Mouse (Mus musculus) spleen, embryonic (tissue): Measurements from ENCODE around the gene Tmppe.

Experiments
- CTCF ChIA-PET: fragments of 350-600 bp; sonication (Branson Sonifier 250); formaldehyde crosslinking; loops from one replicate; lab custom pipeline; 2022; lab: Charles Lee

The Tmppe gene

GRCm38 (mm10) chr9:114442225-114442624 lies 41.3 kb downstream of the Tmppe start:
- CTCF ChIA-PET: interaction anchor here (1.2 kb wide), 1 partner anchor 9 kb away, joined by 4 read pairs; no protein-coding TSS in a partner anchor

GRCm38 (mm10) chr9:114442893-114443292 lies 42.0 kb downstream of the Tmppe start:
- CTCF ChIA-PET: interaction anchor here (1.2 kb wide), 1 partner anchor 9 kb away, joined by 4 read pairs; no protein-coding TSS in a partner anchor

GRCm38 (mm10) chr9:114443351-114443750 lies 42.4 kb downstream of the Tmppe start:
- CTCF ChIA-PET: interaction anchor here (1.2 kb wide), 1 partner anchor 10 kb away, joined by 4 read pairs; no protein-coding TSS in a partner anchor

- CTCF ChIA-PET: no interaction called here
Measured at GRCm38 (mm10) chr9:114446887-114447286, 46.0 kb downstream of the Tmppe start.

- CTCF ChIA-PET: no interaction called here
Measured at GRCm38 (mm10) chr9:114448700-114449099, 47.8 kb downstream of the Tmppe start.

GRCm38 (mm10) chr9:114449120-114449754 lies 48.3 kb downstream of the Tmppe start:
- CTCF ChIA-PET: no interaction called here

GRCm38 (mm10) chr9:114451615-114452014 lies 50.7 kb downstream of the Tmppe start:
- CTCF ChIA-PET: no interaction called here

- CTCF ChIA-PET: no interaction called here
Measured at GRCm38 (mm10) chr9:114452418-114452817, 51.5 kb downstream of the Tmppe start.

GRCm38 (mm10) chr9:114455420-114455819 lies 54.5 kb downstream of the Tmppe start:
- CTCF ChIA-PET: no interaction called here
